ENCODE assay signal across 25 mouse cellular contexts in the genomic region with DNA sequence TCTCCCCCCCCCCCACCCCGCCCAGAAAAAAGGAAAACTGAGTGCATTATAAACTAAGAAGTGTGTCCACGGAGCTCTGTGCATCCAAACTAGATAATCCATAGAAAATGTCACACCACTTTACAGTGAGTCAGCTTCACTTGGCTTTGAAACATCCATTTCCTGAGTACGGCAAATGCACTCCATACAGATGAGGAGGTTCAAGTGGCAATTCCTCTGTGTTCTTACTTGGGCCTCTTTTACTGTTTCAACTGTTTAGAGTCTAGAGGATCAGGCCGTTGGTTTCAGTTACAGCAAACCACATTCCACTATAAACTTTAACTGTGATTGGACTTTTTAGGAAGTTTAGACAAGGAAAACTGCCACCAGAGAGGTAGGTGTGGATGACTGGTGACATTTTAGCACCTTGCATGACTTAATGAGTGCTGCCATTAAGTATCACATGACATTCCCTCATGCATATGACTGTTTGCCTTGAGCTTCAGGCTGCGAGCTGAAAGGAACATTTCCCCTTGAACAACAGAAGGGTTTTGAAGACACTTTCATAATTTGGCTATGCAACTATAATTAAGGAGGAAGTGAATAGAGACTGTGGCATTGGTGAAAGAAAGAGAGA.
DNase-seq lines count a peak whose midpoint lies in the region; ATAC-seq and TF ChIP-seq lines count a peak whose summit lies in the region.
"Had no signal": no experiment of that assay in that cellular context is flagged by ENCODE, and none has a peak within 500 bp of the region (broad histone marks: within the 10 kb centered on the region; RNA-seq: fewer than 3 reads in every experiment).

No protein-coding gene starts in this region.

- peak; percentile 18 for DNase-seq in kidney, postnatal 0 days (ENCODE audit: low spot score)
- DNase-seq in lung, adult 2 months: no peak
- DNase-seq in lung, postnatal 25 days (ENCODE audit: low spot score): peak; percentile 35
- DNase-seq in lung, postnatal 4 days: no peak
- DNase-seq: adrenal gland, adult 8-10 months; adrenal gland, postnatal 14 days; adrenal gland, postnatal 36 days; B cell, adult 2 months; cerebellum, adult 11-12 months; cerebellum, adult 2 months; cerebellum, adult 9-10 months; cerebellum, postnatal 10 days; cerebellum, postnatal 25 days had no signal

- H3K9ac ChIP-seq in kidney, postnatal 0 days (ENCODE audit: low read depth, low read length): no peak overlapping the region
- H3K9ac ChIP-seq in kidney, embryonic 15.5 days: no peak overlapping the region
- H3K9ac ChIP-seq in lung, embryonic 16.5 days (ENCODE audit: low read length): no peak overlapping the region
- H3K9ac ChIP-seq: embryonic facial prominence, embryonic 12.5 days; forebrain, embryonic 13.5 days had no signal

- WGBS in kidney, postnatal 0 days: 46% methylated on average over 4 of the region's 5 CpGs
- WGBS in kidney, embryonic 15.5 days: 41% methylated on average over 4 of the region's 5 CpGs
- WGBS in lung, embryonic 16.5 days: 40% methylated on average over 4 of the region's 5 CpGs
- 42% methylated on average over 5 of the region's 5 CpGs for WGBS in lung, adult 2 months

- H3K4me3 ChIP-seq in kidney, postnatal 0 days (replicated peaks; ENCODE audit: low read depth, low read length): no peak overlapping the region
- no peak overlapping the region for H3K4me3 ChIP-seq in kidney, embryonic 15.5 days (replicated peaks)
- H3K4me3 ChIP-seq in lung, embryonic 16.5 days (ENCODE audit: low read length): no peak overlapping the region
- H3K4me3 ChIP-seq in lung, adult 2 months (replicated peaks; ENCODE audit: extremely low read depth, low read depth, low read length): no peak overlapping the region
- peak overlapping the region; percentile 66 for H3K4me3 ChIP-seq in megakaryocyte, embryonic 14.5 days (replicated peaks)
- H3K4me3 ChIP-seq: embryonic facial prominence, embryonic 10.5 days; embryonic facial prominence, embryonic 12.5 days; forebrain, embryonic 13.5 days had no signal

- no peaks in the 10 kb centered on the region for H3K27me3 ChIP-seq in kidney, postnatal 0 days (ENCODE audit: insufficient read depth, low read length)
- no peaks in the 10 kb centered on the region for H3K27me3 ChIP-seq in kidney, embryonic 15.5 days
- H3K27me3 ChIP-seq in lung, embryonic 16.5 days (ENCODE audit: control insufficient read depth, insufficient read depth, low read depth, low read length): no peaks in the 10 kb centered on the region
- no peaks in the 10 kb centered on the region for H3K27me3 ChIP-seq in megakaryocyte, embryonic 14.5 days (replicated peaks)
- H3K27me3 ChIP-seq: CH12.LX; embryonic facial prominence, embryonic 12.5 days; forebrain, embryonic 13.5 days had no signal

- no peaks in the 10 kb centered on the region for H3K4me1 ChIP-seq in kidney, postnatal 0 days (replicated peaks; ENCODE audit: insufficient read depth, low read length)
- H3K4me1 ChIP-seq in kidney, embryonic 15.5 days: no peaks in the 10 kb centered on the region
- no peaks in the 10 kb centered on the region for H3K4me1 ChIP-seq in lung, embryonic 16.5 days (replicated peaks; ENCODE audit: control insufficient read depth, insufficient read depth, low read length)
- H3K4me1 ChIP-seq in lung, adult 2 months (ENCODE audit: control insufficient read depth, insufficient read depth, low read length): no peaks in the 10 kb centered on the region
- H3K4me1 ChIP-seq in megakaryocyte, embryonic 14.5 days: peaks cover 64% of the 10 kb centered on the region
- H3K4me1 ChIP-seq: embryonic facial prominence, embryonic 10.5 days; embryonic facial prominence, embryonic 12.5 days; forebrain, embryonic 13.5 days had no signal

- no peak for TF ChIP-seq CTCF in kidney, postnatal 0 days (IDR thresholded peaks at IDR 0.05; ENCODE audit: low read depth)
- no peak for TF ChIP-seq CTCF in lung, adult 2 months (IDR thresholded peaks at IDR 0.05; ENCODE audit: insufficient read depth, low read length)

- no peaks in the 10 kb centered on the region for H3K9me3 ChIP-seq in kidney, postnatal 0 days (replicated peaks; ENCODE audit: low read length)
- H3K9me3 ChIP-seq in kidney, embryonic 15.5 days (replicated peaks): no peaks in the 10 kb centered on the region
- H3K9me3 ChIP-seq in lung, embryonic 16.5 days (ENCODE audit: control insufficient read depth, low read length): no peaks in the 10 kb centered on the region
- no peaks in the 10 kb centered on the region for H3K9me3 ChIP-seq in megakaryocyte, embryonic 14.5 days
- H3K9me3 ChIP-seq: embryonic facial prominence, embryonic 10.5 days; embryonic facial prominence, embryonic 12.5 days; forebrain, embryonic 13.5 days; G1E had no signal

- H3K27ac ChIP-seq in kidney, postnatal 0 days: no peak overlapping the region
- no peak overlapping the region for H3K27ac ChIP-seq in kidney, embryonic 15.5 days
- peak overlapping the region; percentile 13; the same call in 1 of the 2 replicates for H3K27ac ChIP-seq in lung, embryonic 16.5 days (ENCODE audit: low read length)
- H3K27ac ChIP-seq: embryonic facial prominence, embryonic 10.5 days; embryonic facial prominence, embryonic 12.5 days; forebrain, embryonic 13.5 days had no signal

- H3K36me3 ChIP-seq in kidney, postnatal 0 days (ENCODE audit: insufficient read depth, low read length): no peaks in the 10 kb centered on the region
- no peaks in the 10 kb centered on the region for H3K36me3 ChIP-seq in kidney, embryonic 15.5 days
- no peaks in the 10 kb centered on the region for H3K36me3 ChIP-seq in lung, embryonic 16.5 days (ENCODE audit: control insufficient read depth, insufficient read depth, low read length)
- H3K36me3 ChIP-seq in megakaryocyte, embryonic 14.5 days (replicated peaks; ENCODE audit: low read length): peaks cover 12% of the 10 kb centered on the region
- H3K36me3 ChIP-seq: embryonic facial prominence, embryonic 10.5 days; embryonic facial prominence, embryonic 12.5 days; G1E had no signal

- ATAC-seq in kidney, postnatal 0 days (replicated peaks; ENCODE audit: low FRiP score, low read depth): no peak
- no peak for ATAC-seq in kidney, embryonic 15.5 days (replicated peaks; ENCODE audit: low FRiP score)
- 0 out of 2 replicates have a peak, but pooled peaks have one; percentile 23 for ATAC-seq in lung, embryonic 16.5 days (ENCODE audit: low read depth)
- ATAC-seq in megakaryocyte, adult 5-6 weeks (ENCODE audit: poor library complexity, severe bottlenecking): no peak
- ATAC-seq: activated CD4-positive, CD25-positive, alpha-beta regulatory T cell, adult 4 months; CD4-positive, CD25-positive, alpha-beta regulatory T cell, adult 4 months; forebrain, embryonic 13.5 days; Patski had no signal

- no peak overlapping the region for H3K4me2 ChIP-seq in kidney, postnatal 0 days (ENCODE audit: low read length)
- H3K4me2 ChIP-seq in kidney, embryonic 15.5 days: no peak overlapping the region
- no peak overlapping the region for H3K4me2 ChIP-seq in lung, embryonic 16.5 days (ENCODE audit: low read depth, low read length)
- H3K4me2 ChIP-seq: embryonic facial prominence, embryonic 12.5 days; forebrain, embryonic 13.5 days had no signal

- TF ChIP-seq POLR2A in lung, adult 2 months (IDR thresholded peaks at IDR 0.05; ENCODE audit: borderline replicate concordance, extremely low read depth, low read depth, low read length): no peak

Comparison
In these comparisons a context has a peak if more than half of its experiments do, and no peak if none do; other contexts are left out.
1. DNase-seq: peak in kidney, postnatal 0 days (single experiment) and lung, postnatal 25 days (single experiment); none in lung, adult 2 months (single experiment) and lung, postnatal 4 days (0 of 2).